Mouse (Mus musculus) liver, embryonic 11.5 days (tissue): ENCODE measurements around the gene Tnr. TPM values are rescaled to one million over a fixed set of nuclear protein-coding genes. Genes with fewer than 3 reads are reported as not detected.
A peak's percentile ranks its signal among the peaks of the same experiment; 100 is the strongest.

Source experiments
- ATAC-seq: fragments of 200-750 bp; cut with Nextera tagmentation; replicated peaks from 2 replicates; pipeline ENCODE4 v1.8.0; 2017; ENCODE audit warnings: moderate number of reproducible peaks, mild to moderate bottlenecking, moderate TSS enrichment, moderate library complexity; ENCODE audit not compliant: low FRiP score
- DNase-seq: peaks from one replicate; pipeline ENCODE4 v3.0.0-alpha.2; 2017; ENCODE audit warnings: low spot score
- H3K27ac ChIP-seq: fragments of 300-500 bp; sonication (generic); 2 replicates; pipeline ENCODE4 v1.5.1; 2014; ENCODE audit warnings: mild to moderate bottlenecking, low read depth, low read length, control low read depth
- H3K27me3 ChIP-seq: fragments of 300-500 bp; sonication (generic); replicated peaks from 2 replicates; pipeline ENCODE4 v1.6.1; 2014; ENCODE audit warnings: low read length, mixed read lengths; ENCODE audit not compliant: control insufficient read depth, insufficient read depth
- H3K36me3 ChIP-seq: fragments of 300-500 bp; sonication (generic); 2 replicates; pipeline ENCODE4 v1.6.1; 2014; ENCODE audit warnings: mild to moderate bottlenecking, low read length, moderate library complexity, mixed read lengths; ENCODE audit not compliant: control insufficient read depth, insufficient read depth
- H3K4me1 ChIP-seq: fragments of 300-500 bp; sonication (generic); replicated peaks from 2 replicates; pipeline ENCODE4 v1.6.1; 2014; ENCODE audit warnings: low read length, mixed read lengths; ENCODE audit not compliant: control insufficient read depth, insufficient read depth
- H3K4me2 ChIP-seq: fragments of 300-500 bp; sonication (generic); 2 replicates; pipeline ENCODE4 v1.6.1; 2014; ENCODE audit warnings: mild to moderate bottlenecking, control low read depth, moderate library complexity
- H3K4me3 ChIP-seq: fragments of 300-500 bp; sonication (generic); 2 replicates; pipeline ENCODE4 v1.5.1; 2014; ENCODE audit warnings: low read depth, low read length, control low read depth
- H3K9ac ChIP-seq: fragments of 300-500 bp; sonication (generic); 2 replicates; pipeline ENCODE4 v1.6.1; 2014; ENCODE audit warnings: low read depth, low read length, control low read depth
- H3K9me3 ChIP-seq: fragments of 300-500 bp; sonication (generic); 2 replicates; pipeline ENCODE4 v1.6.1; 2016; ENCODE audit warnings: low read length, inconsistent platforms, mixed read lengths; ENCODE audit not compliant: control insufficient read depth
- WGBS: fragments of 180-500 bp; shearing (Covaris S2); extraction: QIAGEN DNeasy Blood & Tissue Kit; methylation state at CpG from one replicate; pipeline ENCODE4 v1.1.7; 2014; 5-methylcytosine and 5-hydroxymethylcytosine counted together
- polyA plus RNA-seq: library from polyadenylated mRNA; unstranded; fragments of >200 nt; fragmentation: Nextera tagmentation; extraction: Ambion mirVana; gene quantifications from 2 replicates; pipeline ENCODE4 v1.2.1, GENCODE M21; 2014

Gene Tnr
- polyA plus RNA-seq, 1 experiment from 2014 or later = 0.58 TPM

- Histone ChIP-seq H3K4me1 (no peaks in the 10 kb centered on the region), H3K27me3 (no peaks in the 10 kb centered on the region), H3K9ac (no peak overlapping the region), H3K36me3 (no peaks in the 10 kb centered on the region), H3K27ac (no peak overlapping the region), H3K9me3 (no peaks in the 10 kb centered on the region), H3K4me2 (no peak overlapping the region), H3K4me3 (no peak overlapping the region)
- no peak for ATAC-seq
- WGBS = 92% methylated on average over 5 of the region's 5 CpGs
- DNase-seq = no peak
Observed at GRCm38 (mm10) chr1:159888611-159889010, 365.0 kb downstream of the Tnr start.

GRCm38 (mm10) chr1:159889012-159889765 lies 365.6 kb downstream of the Tnr start:
- no peaks in the 10 kb centered on the region for H3K9me3 ChIP-seq
- no peak overlapping the region for H3K27ac ChIP-seq
- no peaks in the 10 kb centered on the region for H3K27me3 ChIP-seq
- H3K4me3 ChIP-seq = no peak overlapping the region
- no peak overlapping the region for H3K4me2 ChIP-seq
- 62% methylated on average over 17 of the region's 17 CpGs for WGBS
- no peaks in the 10 kb centered on the region for H3K4me1 ChIP-seq
- no peak overlapping the region for H3K9ac ChIP-seq
- DNase-seq (no peak), ATAC-seq (no peak)
- no peaks in the 10 kb centered on the region for H3K36me3 ChIP-seq

- H3K4me2 ChIP-seq = no peak overlapping the region
- no peak overlapping the region for H3K27ac ChIP-seq
- 73% methylated on average over 5 of the region's 5 CpGs for WGBS
- no peaks in the 10 kb centered on the region for H3K36me3 ChIP-seq
- no peaks in the 10 kb centered on the region for H3K4me1 ChIP-seq
- no peaks in the 10 kb centered on the region for H3K9me3 ChIP-seq
- no peak overlapping the region for H3K9ac ChIP-seq
- DNase-seq (no peak), ATAC-seq (no peak)
- H3K4me3 ChIP-seq = no peak overlapping the region
- H3K27me3 ChIP-seq = no peaks in the 10 kb centered on the region
Observed at GRCm38 (mm10) chr1:159890524-159890923, 367.0 kb downstream of the Tnr start.

- Histone ChIP-seq H3K36me3 (no peaks in the 10 kb centered on the region), H3K9me3 (no peaks in the 10 kb centered on the region), H3K4me2 (no peak overlapping the region), H3K9ac (no peak overlapping the region), H3K4me1 (no peaks in the 10 kb centered on the region), H3K27ac (no peak overlapping the region), H3K4me3 (no peak overlapping the region), H3K27me3 (no peaks in the 10 kb centered on the region)
- WGBS = 55% methylated on average over 3 of the region's 3 CpGs
- DNase-seq = no peak
- peak; percentile 58 for ATAC-seq
Observed at GRCm38 (mm10) chr1:159895094-159895493, 371.5 kb downstream of the Tnr start.

- H3K9me3 ChIP-seq = no peaks in the 10 kb centered on the region
- H3K27ac ChIP-seq = no peak overlapping the region
- 63% methylated on average over 3 of the region's 3 CpGs for WGBS
- no peak overlapping the region for H3K4me3 ChIP-seq
- H3K36me3 ChIP-seq = no peaks in the 10 kb centered on the region
- H3K4me1 ChIP-seq = no peaks in the 10 kb centered on the region
- no peak overlapping the region for H3K4me2 ChIP-seq
- no peak overlapping the region for H3K9ac ChIP-seq
- DNase-seq (no peak), ATAC-seq (no peak)
- H3K27me3 ChIP-seq = no peaks in the 10 kb centered on the region
Observed at GRCm38 (mm10) chr1:159899991-159900390, 376.4 kb downstream of the Tnr start.

- Histone ChIP-seq H3K9me3 (no peaks in the 10 kb centered on the region), H3K4me2 (no peak overlapping the region), H3K27me3 (no peaks in the 10 kb centered on the region), H3K27ac (no peak overlapping the region), H3K4me3 (no peak overlapping the region), H3K36me3 (no peaks in the 10 kb centered on the region), H3K9ac (no peak overlapping the region), H3K4me1 (no peaks in the 10 kb centered on the region)
- ATAC-seq = no peak
- WGBS = 68% methylated on average over 3 of the region's 3 CpGs
- no peak for DNase-seq
Observed at GRCm38 (mm10) chr1:159900639-159901038, 377.1 kb downstream of the Tnr start.

GRCm38 (mm10) chr1:159901366-159902119 lies 378.0 kb downstream of the Tnr start:
- DNase-seq = no peak
- Histone ChIP-seq H3K36me3 (no peaks in the 10 kb centered on the region), H3K27ac (no peak overlapping the region), H3K9me3 (no peaks in the 10 kb centered on the region), H3K4me3 (no peak overlapping the region), H3K9ac (no peak overlapping the region), H3K27me3 (no peaks in the 10 kb centered on the region), H3K4me1 (no peaks in the 10 kb centered on the region), H3K4me2 (no peak overlapping the region)
- no peak for ATAC-seq
- 84% methylated on average over 7 of the region's 7 CpGs for WGBS

GRCm38 (mm10) chr1:159902120-159902497 lies 378.5 kb downstream of the Tnr start:
- whole genome bisulfite sequencing = 84% methylated on average over 4 of the region's 4 CpGs
- no peak for ATAC-seq
- no peaks in the 10 kb centered on the region for H3K27me3 ChIP-seq

GRCm38 (mm10) chr1:159911006-159911405 lies 387.4 kb downstream of the Tnr start:
- 34% methylated on average over 5 of the region's 5 CpGs for WGBS
- no peak overlapping the region for H3K4me3 ChIP-seq
- H3K4me2 ChIP-seq = no peak overlapping the region
- H3K27ac ChIP-seq = no peak overlapping the region
- no peaks in the 10 kb centered on the region for H3K4me1 ChIP-seq
- no peaks in the 10 kb centered on the region for H3K9me3 ChIP-seq
- no peak overlapping the region for H3K9ac ChIP-seq
- H3K36me3 ChIP-seq = no peaks in the 10 kb centered on the region
- ATAC-seq (0 out of 2 replicates have a peak, but pooled peaks have one; percentile 60), DNase-seq (no peak)
- no peaks in the 10 kb centered on the region for H3K27me3 ChIP-seq

More at GRCm38 (mm10) chr1:159902120-159902497, 378.5 kb downstream of the Tnr start:
- Histone ChIP-seq H3K9me3 (no peaks in the 10 kb centered on the region), H3K36me3 (no peaks in the 10 kb centered on the region), H3K4me1 (no peaks in the 10 kb centered on the region), H3K4me2 (no peak overlapping the region), H3K4me3 (no peak overlapping the region), H3K27ac (no peak overlapping the region), H3K9ac (no peak overlapping the region)
- DNase-seq = no peak
